Mouse (Mus musculus) midbrain, embryonic 10.5 days (tissue): ENCODE results near the gene 2310011J03Rik. TPM values are rescaled to one million over a fixed set of nuclear protein-coding genes. Genes with fewer than 3 reads are reported as not detected.

Source experiments
- DNase-seq: peaks from one replicate; pipeline ENCODE4 v3.0.0-alpha.2; 2017; ENCODE audit warnings: low spot score
- H3K27ac ChIP-seq: fragments of 300-500 bp; sonication (generic); replicated peaks from 2 replicates; pipeline ENCODE4 v1.5.1; 2016; ENCODE audit warnings: mild to moderate bottlenecking
- H3K27me3 ChIP-seq: fragments of 300-500 bp; sonication (generic); 2 replicates; pipeline ENCODE4 v1.6.1; 2016; ENCODE audit warnings: low read depth, mild to moderate bottlenecking; ENCODE audit not compliant: poor library complexity, severe bottlenecking
- H3K36me3 ChIP-seq: fragments of 300-500 bp; sonication (generic); 2 replicates; pipeline ENCODE4 v1.6.1; 2016; ENCODE audit warnings: mild to moderate bottlenecking, moderate library complexity
- H3K4me1 ChIP-seq: fragments of 300-500 bp; sonication (generic); 2 replicates; pipeline ENCODE4 v1.6.1; 2016
- H3K4me3 ChIP-seq: fragments of 300-500 bp; sonication (generic); 2 replicates; pipeline ENCODE4 v1.5.1; 2016; ENCODE audit warnings: mild to moderate bottlenecking, moderate library complexity
- H3K9me3 ChIP-seq: fragments of 300-500 bp; sonication (generic); replicated peaks from 2 replicates; pipeline ENCODE4 v1.6.1; 2016; ENCODE audit warnings: mild to moderate bottlenecking
- WGBS: fragments of 180-500 bp; shearing (Covaris S2); methylation state at CpG from one replicate; pipeline ENCODE4 v1.1.7; 2016; 5-methylcytosine and 5-hydroxymethylcytosine counted together
- polyA plus RNA-seq: library from polyadenylated mRNA; unstranded; fragments of >200 nt; fragmentation: Nextera tagmentation; extraction: Ambion mirVana; gene quantifications from 2 replicates; pipeline ENCODE4 v1.2.1, GENCODE M21; 2016

The 2310011J03Rik gene
- polyA plus RNA-seq, 1 experiment from 2014 or later = 57.3 TPM

GRCm38 (mm10) chr10:80294311-80294710 lies 26.0 kb downstream of the 2310011J03Rik start:
- 81% methylated on average over 4 of the region's 4 CpGs for WGBS
- no peaks in the 10 kb centered on the region for H3K9me3 ChIP-seq
- no peak overlapping the region for H3K27ac ChIP-seq
- H3K36me3 ChIP-seq = peaks cover 24% of the 10 kb centered on the region
- peak overlapping the region; percentile 95 for H3K4me3 ChIP-seq
- peaks cover 69% of the 10 kb centered on the region for H3K4me1 ChIP-seq
- DNase-seq = no peak
- peaks cover 27% of the 10 kb centered on the region for H3K27me3 ChIP-seq

DNA sequence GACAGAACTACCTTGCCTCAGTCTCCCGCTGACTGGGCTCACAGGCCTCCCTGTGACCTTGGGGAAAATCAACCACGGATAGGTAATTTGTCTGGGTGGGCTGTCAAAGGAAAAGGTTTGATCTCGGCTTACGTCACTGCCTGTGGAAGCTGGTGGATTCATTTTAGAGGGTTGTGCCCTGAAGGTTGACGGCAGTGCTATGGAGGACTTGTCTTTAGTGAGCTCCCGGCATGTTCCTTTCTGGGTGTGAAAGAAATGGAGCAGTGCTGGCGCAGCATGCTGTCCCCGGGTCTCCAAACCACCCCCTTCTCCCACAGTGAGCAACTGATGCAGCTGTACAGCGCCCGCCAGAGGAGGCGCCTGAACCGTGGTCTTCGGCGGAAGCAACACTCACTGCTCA lies 27.0 kb downstream of the 2310011J03Rik start:
- H3K9me3 ChIP-seq = no peaks in the 10 kb centered on the region
- H3K4me3 ChIP-seq = peak overlapping the region; percentile 95
- H3K36me3 ChIP-seq = peaks cover 34% of the 10 kb centered on the region
- peaks cover 60% of the 10 kb centered on the region for H3K4me1 ChIP-seq
- 34% methylated on average over 14 of the region's 14 CpGs for WGBS
- peak overlapping the region; percentile 99 for H3K27ac ChIP-seq
- DNase-seq = no peak
- peaks cover 17% of the 10 kb centered on the region for H3K27me3 ChIP-seq

DNA sequence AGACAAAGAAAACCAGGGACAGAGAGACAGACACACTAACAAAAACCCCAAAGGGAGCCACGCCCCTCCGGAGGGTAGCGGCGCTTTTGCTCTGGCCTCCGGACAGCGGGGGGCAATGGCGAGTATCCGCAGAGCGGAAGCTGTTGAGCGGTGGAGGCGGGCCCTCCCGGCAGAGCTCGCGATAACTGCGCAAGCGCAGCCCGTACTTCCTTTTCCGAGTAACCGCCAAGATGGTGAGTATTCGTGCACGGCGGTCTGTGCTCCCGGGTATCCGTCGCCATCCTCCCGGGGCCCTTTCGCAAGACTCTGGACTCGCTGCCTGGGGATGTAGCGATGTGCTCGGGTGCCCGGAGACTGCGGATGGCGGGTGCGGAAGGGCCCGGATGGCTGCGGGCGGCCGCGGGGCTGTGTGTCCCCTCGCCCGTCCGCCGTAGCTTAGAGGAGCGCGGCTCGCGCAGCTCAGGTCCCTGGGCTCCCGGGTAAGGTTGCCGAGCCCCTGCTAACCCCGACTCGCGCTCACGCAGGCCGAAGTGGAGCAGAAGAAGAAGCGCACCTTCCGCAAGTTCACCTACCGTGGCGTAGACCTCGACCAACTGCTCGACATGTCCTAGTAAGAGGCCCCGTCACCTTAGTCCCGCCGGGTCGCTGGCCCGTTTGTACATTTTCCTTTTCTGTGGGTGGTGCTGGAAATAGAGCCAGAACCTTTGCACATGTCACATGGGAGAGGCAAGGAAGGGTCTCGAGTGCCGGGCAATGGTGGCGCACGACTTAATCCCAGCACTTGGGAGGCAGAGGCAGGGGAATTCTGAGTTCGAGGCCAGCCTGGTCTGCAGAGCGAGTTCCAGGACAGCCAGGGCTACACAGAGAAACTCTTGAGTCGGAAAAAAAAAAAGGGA lies 27.8 kb downstream of the 2310011J03Rik start, which contains the start of gene Rps15:
Gene Rps15 (plus strand): TSS at position 203 of the 896 bp plus-strand sequence.
- H3K36me3 ChIP-seq = peaks cover 42% of the 10 kb centered on the region
- WGBS = under 1% methylated on average over 72 of the region's 72 CpGs
- H3K4me1 ChIP-seq = peaks cover 52% of the 10 kb centered on the region
- H3K9me3 ChIP-seq = no peaks in the 10 kb centered on the region
- peak; percentile 98 for DNase-seq
- H3K4me3 ChIP-seq = peak within 1 kb of the TSS; percentile 95
- H3K27me3 ChIP-seq = peaks cover 9% of the 10 kb centered on the region
- peak within 1 kb of the TSS; percentile 99 for H3K27ac ChIP-seq

- Histone ChIP-seq H3K36me3 (peaks cover 65% of the 10 kb centered on the region), H3K27me3 (no peaks in the 10 kb centered on the region), H3K9me3 (no peaks in the 10 kb centered on the region), H3K4me1 (peaks cover 18% of the 10 kb centered on the region), H3K27ac (no peak overlapping the region), H3K4me3 (no peak overlapping the region)
- 72% methylated on average over 8 of the region's 8 CpGs for WGBS
- no peak for DNase-seq
Observed at GRCm38 (mm10) chr10:80288657-80289056, 31.7 kb downstream of the 2310011J03Rik start.

GRCm38 (mm10) chr10:80288097-80288496 lies 32.2 kb downstream of the 2310011J03Rik start:
- no peak for DNase-seq
- Histone ChIP-seq H3K9me3 (no peaks in the 10 kb centered on the region), H3K27me3 (no peaks in the 10 kb centered on the region), H3K27ac (no peak overlapping the region), H3K4me1 (peaks cover 13% of the 10 kb centered on the region), H3K4me3 (no peak overlapping the region), H3K36me3 (peaks cover 65% of the 10 kb centered on the region)
- 94% methylated on average over 12 of the region's 12 CpGs for WGBS

DNA sequence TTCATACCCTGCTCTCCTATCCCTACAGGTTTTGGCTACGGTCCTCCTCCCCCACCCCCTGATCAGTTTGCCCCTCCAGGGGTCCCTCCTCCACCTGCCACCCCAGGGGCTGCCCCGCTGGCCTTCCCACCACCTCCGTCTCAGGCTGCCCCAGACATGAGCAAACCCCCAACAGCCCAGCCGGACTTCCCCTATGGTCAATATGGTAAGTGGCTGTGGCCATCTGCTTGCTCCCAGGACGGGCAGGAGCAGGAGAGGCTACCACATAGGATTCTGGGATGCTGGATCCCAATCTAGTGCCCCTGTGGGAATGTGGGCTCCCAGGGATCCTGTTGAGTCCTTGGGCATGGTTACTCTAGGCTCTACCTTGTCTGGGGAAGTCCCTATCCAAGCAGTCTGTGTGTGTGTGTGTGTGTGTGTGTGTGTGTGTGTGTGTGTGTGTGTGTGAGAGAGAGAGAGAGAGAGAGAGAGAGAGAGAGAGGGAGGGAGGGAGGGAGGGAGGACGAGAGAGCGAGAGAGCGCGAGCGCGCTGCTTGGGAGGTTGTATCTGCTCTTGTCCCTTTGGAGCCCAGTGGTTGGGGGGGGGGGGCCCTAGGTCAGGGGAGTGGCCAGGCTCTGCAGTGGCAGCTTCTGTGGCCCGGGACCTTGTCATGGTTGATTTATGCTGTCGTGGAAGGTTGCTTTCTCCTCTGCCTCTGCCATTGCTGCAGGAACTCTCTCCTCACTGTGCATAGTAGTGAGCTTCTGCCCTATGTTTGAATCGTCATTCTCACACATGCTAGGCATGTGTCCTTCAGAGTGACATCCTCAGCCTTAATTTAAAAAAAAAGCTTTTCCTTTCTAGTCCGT lies 34.9 kb downstream of the 2310011J03Rik start:
- Histone ChIP-seq H3K4me1 (peaks cover 10% of the 10 kb centered on the region), H3K27ac (no peak overlapping the region), H3K4me3 (no peak overlapping the region), H3K9me3 (no peaks in the 10 kb centered on the region), H3K36me3 (peaks cover 90% of the 10 kb centered on the region), H3K27me3 (no peaks in the 10 kb centered on the region)
- no peak for DNase-seq
- 83% methylated on average over 15 of the region's 15 CpGs for WGBS

GRCm38 (mm10) chr10:80282481-80283441 lies 37.6 kb downstream of the 2310011J03Rik start:
- H3K9me3 ChIP-seq = no peaks in the 10 kb centered on the region
- no peak overlapping the region for H3K27ac ChIP-seq
- DNase-seq = no peak
- no peaks in the 10 kb centered on the region for H3K27me3 ChIP-seq
- H3K4me3 ChIP-seq = no peak overlapping the region
- H3K36me3 ChIP-seq = peaks cover 100% of the 10 kb centered on the region
- WGBS = 90% methylated on average over 20 of the region's 20 CpGs
- H3K4me1 ChIP-seq = peaks cover 10% of the 10 kb centered on the region

- Histone ChIP-seq H3K27ac (no peak overlapping the region), H3K4me1 (peaks cover 4% of the 10 kb centered on the region), H3K4me3 (no peak overlapping the region), H3K27me3 (no peaks in the 10 kb centered on the region), H3K36me3 (peaks cover 100% of the 10 kb centered on the region), H3K9me3 (no peaks in the 10 kb centered on the region)
- no peak for DNase-seq
- WGBS = 85% methylated on average over 8 of the region's 8 CpGs
Observed at GRCm38 (mm10) chr10:80281921-80282371, 38.4 kb downstream of the 2310011J03Rik start.

- WGBS = 91% methylated on average over 7 of the region's 7 CpGs
- Histone ChIP-seq H3K36me3 (peaks cover 100% of the 10 kb centered on the region), H3K4me3 (no peak overlapping the region), H3K27ac (no peak overlapping the region), H3K9me3 (no peaks in the 10 kb centered on the region), H3K4me1 (peaks cover 4% of the 10 kb centered on the region), H3K27me3 (no peaks in the 10 kb centered on the region)
- DNase-seq = no peak
Observed at GRCm38 (mm10) chr10:80281304-80281703, 39.0 kb downstream of the 2310011J03Rik start.

DNA sequence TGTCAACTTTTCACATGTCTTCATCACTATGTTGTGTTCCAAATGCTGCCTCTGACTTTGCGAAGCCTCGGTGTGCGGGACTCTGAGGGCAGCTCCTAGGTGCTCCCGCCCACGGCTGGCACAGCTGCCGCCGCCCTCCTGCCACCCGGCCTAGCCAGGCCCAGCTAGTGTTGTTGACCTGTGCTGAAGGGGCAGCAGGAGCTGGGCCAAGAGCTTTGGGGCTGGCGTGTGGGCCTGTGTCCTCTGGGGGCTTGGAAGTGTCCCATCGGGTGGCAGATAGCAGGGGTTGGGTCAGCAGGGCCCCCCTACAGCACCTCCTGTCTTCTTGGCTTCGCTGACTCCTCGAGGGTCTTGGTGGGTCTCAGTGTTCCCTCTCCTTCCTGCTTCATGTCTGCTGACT lies 41.1 kb downstream of the 2310011J03Rik start:
- H3K9me3 ChIP-seq = no peaks in the 10 kb centered on the region
- no peak for DNase-seq
- peaks cover 100% of the 10 kb centered on the region for H3K36me3 ChIP-seq
- H3K4me1 ChIP-seq = peaks cover 4% of the 10 kb centered on the region
- H3K4me3 ChIP-seq = no peak overlapping the region
- H3K27ac ChIP-seq = no peak overlapping the region
- WGBS = 96% methylated on average over 12 of the region's 12 CpGs
- H3K27me3 ChIP-seq = no peaks in the 10 kb centered on the region

DNA sequence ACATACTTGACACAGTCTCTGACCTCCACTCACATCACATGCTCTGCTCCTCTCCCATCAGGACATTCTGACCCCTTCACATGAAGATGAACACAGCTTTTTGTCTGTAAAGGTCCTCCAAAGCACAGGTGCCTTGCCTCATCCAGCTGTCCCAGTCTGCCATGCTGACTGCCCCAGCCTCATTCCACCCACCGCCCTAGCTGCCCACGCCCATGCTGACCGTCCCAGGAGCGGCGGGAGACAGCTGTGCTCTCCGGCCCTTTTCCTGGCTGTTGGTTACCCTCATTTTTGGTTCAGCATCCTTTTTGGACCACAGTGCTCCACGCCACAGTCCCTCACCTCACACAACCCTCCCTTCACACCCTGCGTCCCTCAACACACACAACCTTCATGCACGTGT lies 41.9 kb downstream of the 2310011J03Rik start:
- 91% methylated on average over 9 of the region's 9 CpGs for WGBS

DNA sequence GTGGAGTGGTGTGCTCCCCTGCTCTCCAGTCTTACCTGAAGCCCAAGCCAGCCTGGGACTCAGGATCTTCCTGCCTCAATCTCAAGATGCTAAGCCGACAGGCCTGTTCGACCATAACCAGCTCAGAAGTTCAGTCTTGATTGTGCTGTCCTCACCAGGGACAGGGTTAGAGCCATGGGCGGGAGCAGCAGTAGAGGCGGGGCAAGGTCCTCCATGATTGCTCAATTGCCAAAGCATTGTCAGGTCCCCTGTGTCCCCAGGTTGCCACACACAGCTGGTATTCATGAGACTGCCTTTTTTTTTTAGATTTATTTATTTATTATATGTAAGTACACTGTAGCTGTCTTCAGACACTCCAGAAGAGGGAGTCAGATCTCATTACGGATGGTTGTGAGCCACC lies 44.1 kb downstream of the 2310011J03Rik start:
- no peak for DNase-seq

More for the DNA sequence above, 41.9 kb downstream of the 2310011J03Rik start:
- no peak for DNase-seq
- no peaks in the 10 kb centered on the region for H3K9me3 ChIP-seq
- H3K27me3 ChIP-seq = no peaks in the 10 kb centered on the region
- no peak overlapping the region for H3K4me3 ChIP-seq
- peaks cover 8% of the 10 kb centered on the region for H3K4me1 ChIP-seq
- H3K27ac ChIP-seq = no peak overlapping the region
- H3K36me3 ChIP-seq = peaks cover 100% of the 10 kb centered on the region

More for the DNA sequence above, 44.1 kb downstream of the 2310011J03Rik start:
- no peak overlapping the region for H3K4me3 ChIP-seq
- no peak overlapping the region for H3K27ac ChIP-seq
- no peaks in the 10 kb centered on the region for H3K27me3 ChIP-seq
- no peaks in the 10 kb centered on the region for H3K9me3 ChIP-seq
- peaks cover 14% of the 10 kb centered on the region for H3K4me1 ChIP-seq
- 87% methylated on average over 5 of the region's 5 CpGs for WGBS
- H3K36me3 ChIP-seq = peaks cover 94% of the 10 kb centered on the region
